Mouse (Mus musculus) heart, postnatal 4 days (tissue): ENCODE results near the gene Palm. TPM values are rescaled to one million over a fixed set of nuclear protein-coding genes. Genes with fewer than 3 reads are reported as not detected.
A peak's percentile ranks its signal among the peaks of the same experiment; 100 is the strongest.

ENCODE experiments used
- DNase-seq: peaks from one replicate; pipeline ENCODE4 v3.0.0; 2021
- total RNA-seq, 2 experiments: library from RNA; stranded (reverse); gene quantifications; 2 replicates each; pipeline ENCODE4 v1.2.3; 2021

The Palm gene
- total RNA-seq, 2 experiments from 2014 or later = 78.5 to 88.6 TPM

GRCm38 (mm10) chr10:79773208-79773607 is 20.2 kb upstream of the Palm start:
- DNase-seq = no peak

- DNase-seq = no peak
These were observed 18.7 kb upstream of the Palm start for GRCm38 (mm10) chr10:79774486-79775279.

- peak; percentile 54 for DNase-seq
These were observed 16.3 kb upstream of the Palm start, which contains the start of gene Fstl3 for GRCm38 (mm10) chr10:79777103-79777531. Gene Fstl3 (plus strand): TSS chr10:79777272.

- DNase-seq = peak; percentile 84
These were observed 15.4 kb upstream of the Palm start for GRCm38 (mm10) chr10:79778006-79778405.

- no peak for DNase-seq
These were observed 14.2 kb upstream of the Palm start for GRCm38 (mm10) chr10:79779193-79779592.

- peak; percentile 97 for DNase-seq
These were observed 13.3 kb upstream of the Palm start for GRCm38 (mm10) chr10:79779784-79780663.

- DNase-seq = peak; percentile 46
These were observed 12.7 kb upstream of the Palm start for GRCm38 (mm10) chr10:79780664-79781015.

GRCm38 (mm10) chr10:79781139-79781538 is 12.2 kb upstream of the Palm start:
- DNase-seq = no peak

GRCm38 (mm10) chr10:79781956-79782355 is 11.4 kb upstream of the Palm start:
- DNase-seq = no peak

GRCm38 (mm10) chr10:79783050-79783449 is 10.3 kb upstream of the Palm start:
- DNase-seq = no peak

GRCm38 (mm10) chr10:79783920-79784800 is 9.2 kb upstream of the Palm start:
- peak; percentile 53 for DNase-seq

- peak; percentile 88 for DNase-seq
These were observed 4.8 kb upstream of the Palm start for GRCm38 (mm10) chr10:79788386-79789158.

- no peak for DNase-seq
These were observed 3.8 kb upstream of the Palm start for GRCm38 (mm10) chr10:79789581-79789980.

- no peak for DNase-seq
These were observed 2.5 kb upstream of the Palm start, which contains the start of gene Prss57 for GRCm38 (mm10) chr10:79790861-79791260. Gene Prss57 (minus strand): TSS chr10:79790961.

GRCm38 (mm10) chr10:79792339-79793040 is 882 bp upstream of the Palm start:
- DNase-seq = no peak

GRCm38 (mm10) chr10:79793738-79794490 is 542 bp downstream of the Palm start:
- DNase-seq = peak; percentile 46

GRCm38 (mm10) chr10:79794491-79794931 is 1.1 kb downstream of the Palm start:
- peak; percentile 79 for DNase-seq

GRCm38 (mm10) chr10:79795905-79796304 is 2.5 kb downstream of the Palm start:
- no peak for DNase-seq

GRCm38 (mm10) chr10:79797326-79797725 is 4.0 kb downstream of the Palm start:
- peak; percentile 50 for DNase-seq
